Mouse (Mus musculus): Measurements from ENCODE around the gene Mup3.
"Not testable (repeated sequence)": the region's sequence is repeated elsewhere in the genome, so short reads cannot be mapped to it uniquely, and the experiment has no call there.

Mup3 gene

DNA sequence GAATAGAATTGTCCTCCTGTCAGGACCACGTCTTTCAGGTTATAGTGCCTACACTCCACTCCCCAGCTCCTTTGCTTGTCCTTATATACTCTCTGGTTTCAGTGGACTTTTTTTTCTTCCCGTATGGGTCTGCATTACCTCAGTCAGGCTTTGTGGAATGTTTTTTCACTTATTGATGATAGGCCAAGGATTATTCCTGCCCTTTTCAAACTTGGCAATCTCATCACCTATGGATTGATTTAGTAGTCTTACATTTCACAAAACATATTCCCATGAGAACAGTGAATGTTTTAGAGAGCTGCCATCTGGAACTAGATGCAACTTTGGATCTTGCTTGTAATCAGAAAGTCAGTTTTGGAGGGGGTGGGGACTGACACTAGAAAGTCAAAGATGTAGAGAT, at the start of gene Mup3:
TSS of gene Mup3 (minus strand) at position 102 of the 400 bp plus-strand sequence.
- no peak for DNase-seq (ENCODE audit: low read depth in 1 of 2, low spot score in 2 of 2)

DNA sequence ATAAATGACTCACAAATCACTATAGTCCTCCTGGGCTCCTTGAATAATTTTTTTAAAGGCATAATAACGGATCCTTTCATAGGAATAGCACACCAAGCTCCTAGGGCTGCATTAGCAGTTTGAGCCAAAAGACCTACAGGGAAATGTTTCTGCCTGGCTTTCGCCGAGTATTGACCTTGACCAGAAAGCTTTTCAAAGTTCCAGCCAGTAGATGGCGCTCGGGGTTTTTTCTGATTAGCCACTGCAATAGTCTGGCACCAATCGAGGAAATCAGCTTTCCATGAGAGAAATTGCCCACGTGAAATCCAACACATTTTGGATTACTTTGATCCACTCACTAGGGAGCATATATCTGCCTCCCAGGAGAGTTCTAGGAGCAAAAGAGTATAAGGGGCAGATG, 46.6 kb upstream of the Mup3 start:
- DNase-seq (ENCODE audit: low read depth in 1 of 2, low spot score in 2 of 2) = no peak

DNA sequence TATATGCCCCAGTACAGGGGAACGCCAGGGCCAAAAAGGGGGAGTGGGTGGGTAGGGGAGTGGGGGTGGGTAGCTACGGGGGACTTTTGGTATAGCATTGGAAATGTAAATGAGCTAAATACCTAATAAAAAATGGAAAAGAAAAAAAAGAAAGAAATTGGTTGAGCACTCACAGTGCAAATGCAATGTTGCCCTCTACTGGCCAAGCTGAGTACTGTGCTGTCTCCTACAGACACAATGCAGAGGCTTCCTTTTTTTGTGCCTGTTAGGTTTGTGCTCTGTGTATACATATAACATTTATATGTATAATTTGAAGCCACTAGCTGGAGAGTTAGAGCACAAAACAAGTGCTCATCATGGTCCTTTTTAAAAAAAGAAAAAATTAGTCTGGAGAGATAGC, 16.2 kb upstream of the Mup3 start:
- not testable (repeated sequence) for DNase-seq (ENCODE audit: low read depth in 1 of 2, low spot score in 2 of 2)

DNA sequence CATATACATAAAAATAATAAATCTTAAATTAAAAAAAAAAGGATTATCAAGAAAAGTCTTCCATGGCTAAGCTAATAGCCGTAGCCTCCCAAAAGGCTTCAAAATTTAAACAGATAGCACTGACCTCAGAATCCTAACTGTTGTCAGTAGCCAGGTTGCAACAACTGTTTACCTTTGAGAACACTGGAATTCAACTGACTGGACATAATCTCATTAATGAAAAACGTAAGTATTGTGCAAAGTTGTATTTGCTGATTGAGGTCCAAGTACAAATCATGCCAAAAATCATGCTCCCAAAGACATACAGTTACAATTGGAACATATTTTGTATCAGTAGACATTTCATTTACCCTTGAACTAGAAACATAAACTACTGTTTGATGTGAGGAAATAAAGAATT, 811 bp upstream of the Mup3 start:
- DNase-seq (ENCODE audit: low read depth in 1 of 2, low spot score in 2 of 2) = no peak

DNA sequence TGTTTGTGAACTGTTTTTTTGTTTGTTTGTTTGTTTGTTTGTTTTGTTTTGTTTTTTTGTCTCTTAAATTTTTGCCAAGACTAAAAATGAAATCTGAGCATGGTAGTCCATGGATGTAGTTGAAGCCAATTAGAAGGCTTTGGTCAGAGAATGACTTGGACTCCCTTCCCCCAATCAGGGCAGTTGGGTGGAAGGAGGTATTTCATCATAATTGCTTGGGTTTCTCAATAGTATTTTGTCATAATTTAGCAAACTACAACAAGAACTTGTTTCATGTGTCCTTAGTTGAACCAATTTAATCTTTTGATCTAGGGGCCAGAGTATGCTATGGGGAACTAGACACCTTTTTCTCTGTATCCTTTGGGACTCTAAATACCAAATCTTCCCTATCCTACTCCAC, 4.4 kb downstream of the Mup3 start:
- DNase-seq (ENCODE audit: low read depth in 1 of 2, low spot score in 2 of 2) = no peak

DNA sequence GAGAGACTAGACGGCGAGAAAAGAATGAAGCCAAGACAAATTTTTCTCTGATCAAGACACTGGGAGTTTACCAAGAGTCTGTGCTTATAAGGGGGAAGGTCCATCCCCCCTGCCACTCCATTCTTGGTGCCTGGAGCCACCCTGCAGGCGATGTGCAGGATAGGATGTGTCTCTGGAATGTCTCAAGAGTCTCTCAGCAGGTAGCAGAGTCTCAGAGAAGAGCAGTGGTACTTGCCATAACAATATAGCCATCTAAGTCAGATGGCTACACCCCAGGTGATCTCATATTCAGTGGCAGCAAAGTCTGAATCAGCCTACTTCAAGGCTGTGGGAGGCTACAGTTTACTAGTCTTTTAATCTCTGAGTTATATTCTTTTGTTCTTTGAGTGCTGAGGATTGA, 12.0 kb downstream of the Mup3 start:
- no peak for DNase-seq (ENCODE audit: low read depth in 1 of 2, low spot score in 2 of 2)

DNA sequence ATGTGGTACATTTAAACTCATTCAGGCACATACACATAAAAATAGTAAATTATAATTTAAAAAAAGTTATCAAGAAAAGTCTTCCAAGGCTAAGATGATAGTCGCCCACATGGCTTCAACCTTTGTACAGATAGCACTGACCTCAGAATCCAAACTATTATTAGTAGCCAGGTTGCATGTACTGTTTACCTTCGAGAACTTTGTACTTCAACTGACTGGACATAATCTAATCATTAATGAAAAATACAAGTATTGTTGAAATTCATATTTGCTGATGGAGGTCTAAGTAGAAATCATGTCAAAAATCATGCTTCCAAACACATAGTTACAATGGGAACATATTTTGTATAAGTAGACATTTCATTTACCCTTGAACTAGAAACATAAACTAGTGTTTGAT, 32.4 kb downstream of the Mup3 start:
- not testable (repeated sequence) for DNase-seq (ENCODE audit: low read depth in 1 of 2, low spot score in 2 of 2)

DNA sequence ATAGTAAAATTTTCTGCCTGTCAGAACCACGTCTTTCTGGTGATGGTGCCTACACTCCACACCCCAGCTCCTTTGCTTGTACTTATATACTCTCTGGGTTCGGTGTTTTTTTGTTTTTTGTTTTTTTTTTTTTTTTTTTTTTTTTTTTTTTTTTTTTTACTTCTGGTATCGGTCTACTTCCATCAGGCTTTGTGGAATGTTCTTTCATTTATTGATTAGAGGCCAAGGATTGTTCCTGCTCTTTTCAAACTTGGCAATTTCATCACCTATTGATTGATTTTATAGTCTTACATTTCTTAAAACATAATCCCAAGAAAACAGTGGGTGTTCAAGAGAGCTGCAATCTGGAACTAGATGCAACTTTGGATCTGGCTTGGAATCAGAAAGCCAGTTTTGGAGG, 33.1 kb downstream of the Mup3 start, which contains the start of gene Mup20:
TSS of gene Mup20 (minus strand) at position 101 of the 400 bp plus-strand sequence.
- DNase-seq (ENCODE audit: low read depth in 1 of 2, low spot score in 2 of 2) = not testable (repeated sequence)
